Mouse (Mus musculus) spleen, adult 18-20 months (tissue): ENCODE measurements at regions not wholly inside any gene's neighbourhood (a gene's known extent, or its start where the extent isn't known, plus 50 kb on each side); places are given as distances from the start of the nearest gene placed in this dataset.

ENCODE experiments used
- DNase-seq, 2 experiments: peaks; one replicate each; pipeline ENCODE4 v3.0.0; 2022; ENCODE audit warnings: mixed read lengths in 2 of 2

GRCm38 (mm10) chr2:30670836-30671586 lies 76.2 kb downstream of the Cstad start:
- DNase-seq = no peak

GRCm38 (mm10) chr2:30667468-30667867 lies 72.6 kb downstream of the Cstad start:
- no peak for DNase-seq

GRCm38 (mm10) chr2:30661147-30661546 lies 66.3 kb downstream of the Cstad start:
- no peak for DNase-seq

- DNase-seq = no peak
Measured at GRCm38 (mm10) chr2:30660613-30660991, 65.8 kb downstream of the Cstad start.

GRCm38 (mm10) chr2:30659836-30660612 lies 65.2 kb downstream of the Cstad start:
- DNase-seq = no peak

GRCm38 (mm10) chr2:30658844-30659555 lies 64.2 kb downstream of the Cstad start:
- peak; percentile 18 to 31 for DNase-seq
